Mouse (Mus musculus) spleen, adult 12 weeks (tissue): ENCODE measurements around the gene Socs4.
A peak's percentile ranks its signal among the peaks of the same experiment; 100 is the strongest.
"Not testable (repeated sequence)": the region's sequence is repeated elsewhere in the genome, so short reads cannot be mapped to it uniquely, and the experiment has no call there.

Source experiments
- DNase-seq: peaks from one replicate; pipeline ENCODE4 v3.0.0; 2022; ENCODE audit warnings: low spot score

Gene Socs4

DNA sequence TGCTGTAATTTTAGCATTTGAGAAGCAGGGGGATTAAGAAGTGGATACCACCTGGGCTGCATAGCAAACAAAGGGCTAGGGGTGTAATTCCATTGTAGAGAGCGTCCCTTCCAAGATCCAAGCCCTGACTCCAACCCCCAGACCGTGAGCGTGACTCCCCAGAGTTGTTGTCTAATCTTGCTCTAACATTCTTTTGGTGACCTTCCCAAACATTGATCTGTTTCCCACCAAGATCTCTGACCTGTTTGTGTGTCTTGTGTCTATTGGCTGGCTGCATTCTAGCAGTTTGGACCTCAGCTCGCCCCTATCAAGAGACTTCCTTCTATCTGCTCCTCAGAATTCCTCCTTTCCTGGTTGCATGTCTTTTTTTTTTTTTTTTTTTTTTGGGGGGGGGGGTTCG lies 10.3 kb downstream of the Socs4 start:
- DNase-seq, result no peak

DNA sequence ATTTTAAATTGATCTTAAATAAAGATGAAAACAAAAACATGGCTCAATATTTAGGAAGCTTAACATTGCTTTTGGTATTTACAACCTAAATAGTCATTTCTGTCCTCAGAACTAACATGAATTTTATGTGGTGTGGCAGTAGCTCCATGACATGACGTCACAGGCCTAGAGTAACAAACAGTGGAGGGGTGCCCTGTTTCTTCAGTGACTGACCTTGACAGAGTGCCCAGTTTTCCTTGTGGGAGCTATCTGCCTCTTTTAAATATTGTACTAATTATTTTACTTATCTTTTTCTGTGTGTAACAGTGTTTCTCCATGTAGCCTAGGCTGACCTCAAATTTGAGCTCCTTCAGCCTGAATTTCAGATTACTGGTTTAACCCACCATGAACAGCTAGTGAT lies 15.0 kb downstream of the Socs4 start:
- no peak for DNase-seq

DNA sequence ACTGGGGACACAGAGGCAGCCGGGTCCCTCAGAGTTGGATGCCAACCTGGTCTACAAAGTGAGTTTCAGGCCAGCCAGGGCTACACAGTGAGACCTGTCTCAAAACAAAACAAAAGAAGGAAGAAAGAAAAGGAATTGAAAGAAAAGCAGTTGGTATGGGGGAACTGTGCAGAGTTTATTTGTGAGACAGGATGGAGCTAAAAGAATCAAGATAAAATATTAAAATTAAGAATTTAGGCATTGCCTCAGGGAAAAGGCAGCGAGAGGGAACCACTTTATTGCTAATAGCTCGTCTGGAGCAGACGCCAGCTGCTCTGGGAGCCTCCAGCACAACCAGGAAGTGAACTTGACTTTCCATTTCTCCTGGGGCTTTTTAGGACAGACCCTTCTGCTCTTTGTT lies 17.4 kb downstream of the Socs4 start:
- no peak for DNase-seq

DNA sequence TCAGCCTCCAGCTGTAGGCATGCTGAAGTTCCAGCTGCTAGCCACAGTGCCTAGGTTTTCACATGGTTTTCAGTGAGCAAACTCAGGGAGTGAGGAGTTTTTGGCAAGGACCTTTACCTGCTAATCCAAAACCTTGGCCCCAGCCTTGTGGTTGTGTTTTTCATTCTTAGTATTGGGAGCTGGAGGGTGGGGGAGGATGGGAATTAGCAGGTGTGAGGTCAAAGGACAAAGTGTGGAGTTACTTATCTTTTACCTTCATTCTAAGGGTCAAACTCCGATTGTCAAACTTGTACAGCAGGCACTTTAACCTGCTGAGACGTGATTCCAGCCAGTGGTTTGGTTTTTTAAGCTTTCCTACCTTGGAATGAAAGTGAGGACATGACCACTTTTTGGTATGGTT lies 19.5 kb downstream of the Socs4 start:
- no peak for DNase-seq

DNA sequence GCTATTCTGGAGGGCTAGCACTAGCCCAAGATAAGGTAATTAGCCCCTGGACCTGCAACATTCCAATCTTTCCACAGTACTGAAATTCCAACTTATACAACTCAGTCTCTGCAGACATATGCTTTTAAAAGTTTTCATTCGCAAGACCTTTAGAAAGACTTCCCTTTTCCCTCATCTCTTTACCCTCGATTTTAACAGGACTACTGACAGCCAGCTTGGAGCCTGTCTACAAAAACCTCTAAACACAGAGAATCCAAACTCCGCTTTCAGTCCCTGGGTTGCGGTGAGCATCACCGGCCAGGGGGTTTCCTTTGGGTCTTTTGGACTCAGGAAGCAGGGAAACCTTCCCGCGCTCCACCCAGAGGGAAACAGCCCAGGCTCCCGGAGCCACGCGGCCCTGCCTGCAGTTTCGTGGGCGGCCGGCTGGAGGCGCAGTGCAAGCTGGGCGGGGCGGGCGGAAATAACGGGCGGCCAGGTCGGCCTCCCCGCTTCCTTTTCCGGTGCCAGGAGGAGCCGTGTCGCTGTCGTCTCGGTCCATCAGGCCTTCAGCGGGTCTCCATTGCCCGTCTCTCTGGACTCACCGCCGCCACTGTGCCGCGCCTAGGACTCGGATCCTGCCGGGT lies 21.2 kb downstream of the Socs4 start, which contains the start of gene Mapk1ip1l:
Gene Mapk1ip1l, plus strand, starts transcription at position 482 of the 623 bp plus-strand sequence.
- peak; percentile 89 for DNase-seq

DNA sequence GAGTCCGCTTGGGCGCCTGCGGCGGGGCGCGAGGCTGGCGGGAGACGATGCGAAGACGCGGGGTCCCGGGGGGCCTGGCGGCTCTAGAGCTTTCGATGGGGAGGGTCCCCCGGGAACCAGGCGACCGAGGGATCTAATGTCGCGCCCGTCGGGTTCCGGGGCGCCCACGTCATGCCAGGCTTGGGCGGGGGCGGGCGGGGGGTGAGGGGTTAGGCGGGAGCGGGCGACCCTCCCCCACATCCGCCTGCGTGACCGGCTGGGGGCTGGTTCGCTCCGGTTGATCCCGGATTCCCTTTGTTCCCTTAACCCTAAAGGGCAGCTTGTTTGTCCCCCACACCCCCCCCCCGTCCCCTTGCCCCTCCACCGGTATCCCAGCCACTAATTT lies 21.7 kb downstream of the Socs4 start:
- DNase-seq, result no peak

DNA sequence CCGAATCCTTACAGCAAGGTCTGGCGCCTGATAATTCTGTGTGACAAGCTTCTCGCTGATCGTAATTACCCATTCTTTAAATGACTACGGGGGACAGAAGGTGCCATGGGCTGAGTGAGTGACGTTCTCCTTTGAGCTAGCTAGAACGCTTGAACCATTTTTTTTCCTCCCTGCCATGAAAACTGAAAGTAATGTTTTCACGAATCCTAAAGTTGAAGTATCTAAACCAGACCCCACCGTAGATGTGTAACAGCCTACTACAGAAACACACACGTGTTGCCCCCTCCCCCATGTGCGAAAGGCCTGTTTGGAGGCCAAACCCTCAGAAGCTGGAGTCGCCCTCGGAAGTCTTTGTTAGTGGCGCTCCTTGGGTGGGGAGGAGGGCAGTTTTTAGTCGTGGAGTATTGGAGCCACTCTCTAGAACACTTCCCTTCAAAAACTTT lies 22.1 kb downstream of the Socs4 start:
- DNase-seq, result peak; percentile 17

DNA sequence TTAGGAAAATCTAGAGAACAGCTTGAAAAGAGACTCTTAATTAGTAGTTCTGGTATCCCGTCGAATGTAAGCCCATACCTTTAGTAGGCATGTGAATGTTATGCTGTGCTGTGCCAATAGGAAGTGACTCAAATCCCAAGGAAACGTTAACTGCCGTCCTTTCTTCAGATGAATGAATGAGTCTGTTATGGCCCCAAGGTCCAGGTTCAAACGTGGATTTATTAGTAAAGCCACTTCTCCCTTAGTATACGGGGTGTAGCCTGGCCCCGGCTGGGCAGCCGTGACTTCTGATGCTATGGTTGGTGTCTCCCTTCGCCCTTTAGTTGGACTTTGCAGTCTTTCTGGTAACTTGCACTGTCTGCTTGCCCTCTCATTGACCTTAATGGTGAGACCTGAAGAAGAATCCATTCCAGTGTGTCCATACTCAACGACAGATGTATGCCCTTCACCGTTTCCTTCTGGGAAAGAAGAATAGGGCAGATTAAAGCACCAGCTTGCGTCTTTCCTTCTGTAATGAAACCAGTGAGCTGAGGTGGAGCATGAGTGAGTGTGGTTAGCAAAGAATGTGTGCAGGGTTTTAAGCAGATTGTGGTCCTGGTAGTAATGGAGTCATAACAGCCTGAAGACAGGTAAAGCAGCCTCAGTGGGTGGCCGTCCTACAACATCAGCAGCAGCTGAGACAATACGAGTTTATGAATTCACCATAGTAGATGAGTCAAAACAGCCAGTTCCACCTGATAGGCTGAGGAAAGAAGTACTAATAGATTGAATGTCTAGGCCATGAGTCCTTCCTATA lies 26.4 kb downstream of the Socs4 start:
- no peak for DNase-seq

DNA sequence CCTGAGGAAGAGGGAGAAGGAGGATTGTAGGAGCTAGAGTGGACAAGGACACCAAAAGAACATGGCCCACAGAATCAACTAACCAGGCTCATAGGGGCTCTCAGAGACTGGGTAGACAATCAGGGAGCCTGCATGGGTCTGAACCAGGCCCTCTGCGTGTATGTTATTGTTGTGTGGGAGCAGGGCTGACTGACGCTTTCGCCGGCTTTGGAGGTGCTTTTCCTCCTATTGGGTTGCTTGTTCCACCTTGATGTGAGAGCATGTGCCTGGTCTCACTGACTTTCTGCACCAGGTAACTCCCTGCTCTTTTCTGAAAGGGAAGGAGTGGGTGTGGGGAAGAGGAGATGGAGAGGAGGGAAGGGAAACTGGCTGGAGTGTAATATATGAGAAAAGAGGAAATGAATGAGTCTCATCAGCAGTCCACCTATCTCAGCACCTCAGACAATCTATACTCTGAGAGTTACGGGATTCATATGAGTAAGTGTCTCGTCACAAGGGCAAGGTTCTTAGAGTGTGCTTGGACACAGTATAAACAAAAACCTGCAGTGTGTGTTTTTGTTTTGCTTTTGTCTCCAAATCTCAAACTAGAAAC lies 28.2 kb downstream of the Socs4 start:
- no peak for DNase-seq

DNA sequence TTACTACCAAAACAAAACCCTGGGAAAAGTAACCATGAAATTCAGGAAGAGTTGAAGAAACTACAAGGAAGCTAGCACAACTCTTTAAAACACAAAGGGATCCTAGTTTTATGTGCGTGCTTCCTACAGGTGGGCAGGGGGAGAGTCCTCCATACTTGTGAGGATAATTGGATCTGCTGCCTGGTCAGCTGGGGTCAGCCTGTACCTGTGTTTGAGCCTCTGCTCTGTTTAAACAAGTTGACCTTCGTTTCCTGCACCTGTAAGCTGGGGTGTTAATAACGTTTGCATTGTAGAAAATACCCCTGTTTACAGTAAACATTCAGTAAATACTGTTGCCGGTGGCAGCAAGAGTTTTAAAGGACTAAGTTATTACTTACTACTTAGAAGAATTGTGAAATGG lies 29.2 kb downstream of the Socs4 start:
- no peak for DNase-seq

DNA sequence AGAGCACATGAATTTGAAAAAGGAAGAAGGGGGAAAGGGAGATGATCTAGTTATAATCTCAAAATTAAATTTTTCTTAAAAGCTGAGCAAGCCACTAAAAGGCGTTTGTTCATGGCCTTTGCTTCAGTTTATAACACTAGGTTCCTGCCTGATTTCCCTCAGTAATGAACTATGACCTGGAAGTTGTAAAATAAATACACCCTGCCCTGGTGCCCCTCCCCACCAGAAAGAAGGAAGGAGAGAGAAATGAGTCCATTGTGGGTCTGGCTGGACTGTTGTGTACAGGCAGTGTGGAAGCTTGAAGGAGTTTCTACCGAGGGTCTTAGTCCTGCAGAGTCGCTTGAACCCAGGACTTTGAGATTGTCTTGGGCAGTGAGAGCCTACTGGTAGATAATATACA lies 30.9 kb downstream of the Socs4 start:
- DNase-seq, result no peak

DNA sequence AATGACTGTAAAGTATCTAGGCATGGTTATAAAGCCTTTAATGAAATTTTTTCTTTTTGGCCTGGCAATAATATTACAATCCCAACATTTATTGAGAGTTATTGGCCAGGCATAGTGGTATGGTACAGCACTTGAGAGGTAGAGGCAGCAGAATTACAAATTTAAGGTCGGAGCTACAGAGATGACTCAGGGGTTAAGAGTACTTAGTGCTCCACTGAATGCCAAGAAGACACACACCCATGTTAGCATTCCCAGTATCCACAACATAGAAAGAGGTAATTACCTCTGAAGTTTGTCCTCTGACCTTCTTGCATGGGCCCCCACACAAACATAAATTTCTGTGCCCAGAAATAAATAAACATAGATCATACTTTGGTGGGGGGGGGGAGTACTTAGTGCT lies 32.3 kb downstream of the Socs4 start:
- no peak for DNase-seq

DNA sequence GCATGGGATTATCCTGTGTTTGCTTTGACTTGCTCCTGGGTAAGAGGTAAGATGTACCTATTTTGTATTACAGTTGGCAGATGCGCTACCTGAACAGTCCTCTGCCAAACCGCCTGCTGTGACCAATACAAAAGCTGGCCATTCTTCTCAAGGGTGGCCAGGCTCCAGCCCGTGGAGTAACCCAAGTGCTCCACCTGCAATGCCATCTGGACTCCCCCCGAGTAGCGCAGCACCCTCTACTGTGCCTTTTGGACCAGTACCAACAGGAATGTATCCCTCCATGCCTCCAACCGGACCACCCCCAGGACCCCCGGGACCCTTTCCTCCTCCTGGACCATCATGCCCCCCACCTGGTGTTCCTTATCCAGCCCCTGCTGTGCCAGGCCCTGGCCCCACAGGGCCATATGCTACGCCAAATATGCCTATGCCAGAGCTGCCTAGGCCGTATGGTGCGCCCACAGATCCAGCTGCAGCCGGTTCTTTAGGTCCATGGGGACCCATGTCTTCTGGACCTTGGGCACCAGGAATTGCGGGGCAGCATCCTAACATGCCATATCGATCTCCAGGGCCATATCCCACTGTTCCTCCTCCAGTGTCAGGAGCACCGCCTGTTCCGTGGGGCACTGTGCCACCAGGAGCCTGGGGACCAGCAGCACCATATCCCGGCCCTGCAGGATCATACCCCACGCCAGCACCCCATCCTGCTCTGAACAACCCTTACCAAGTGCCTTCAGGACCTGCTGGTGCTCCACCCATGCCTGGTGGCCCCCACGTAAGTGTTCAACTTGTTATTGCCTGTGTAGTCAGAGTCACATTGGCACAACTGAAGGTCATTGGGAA lies 33.8 kb downstream of the Socs4 start:
- DNase-seq, result no peak

DNA sequence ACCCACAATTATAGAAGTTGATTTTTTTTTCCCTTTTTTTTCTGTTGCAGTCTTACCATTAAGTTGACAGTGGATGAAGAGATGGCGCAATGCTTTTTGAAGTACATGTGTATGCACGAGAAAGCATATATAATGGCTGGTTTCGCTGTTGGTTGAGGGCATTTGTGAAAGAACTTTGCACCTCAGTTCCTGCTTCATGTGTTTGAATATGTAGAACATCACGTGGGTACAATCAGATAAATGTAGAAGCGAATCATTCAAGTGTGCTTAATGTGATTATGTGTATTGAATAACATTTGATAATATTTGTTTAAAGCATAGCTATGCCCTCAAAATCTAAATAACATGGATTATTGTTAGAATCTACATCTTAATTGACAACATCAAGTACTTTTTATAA lies 42.6 kb downstream of the Socs4 start:
- no peak for DNase-seq

DNA sequence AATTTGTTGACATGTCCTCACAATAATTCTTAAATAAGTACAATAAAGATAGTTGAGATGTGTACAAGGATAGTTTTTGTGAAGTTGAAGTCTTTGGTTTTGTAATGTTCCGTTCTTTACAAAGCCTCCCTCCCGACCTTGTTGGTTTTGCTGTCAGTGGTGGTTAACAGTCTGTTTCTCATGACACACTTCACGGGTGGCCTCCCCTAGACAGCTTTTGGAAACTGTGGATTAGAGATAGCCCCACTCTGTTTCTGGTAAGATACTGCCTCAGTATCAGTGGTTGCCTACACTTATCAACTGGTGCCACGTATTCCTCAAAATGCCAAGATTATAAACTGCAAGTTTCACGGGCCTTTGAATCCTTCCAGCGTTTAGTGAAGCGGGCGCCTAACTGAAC lies 44.9 kb downstream of the Socs4 start:
- not testable (repeated sequence) for DNase-seq

DNA sequence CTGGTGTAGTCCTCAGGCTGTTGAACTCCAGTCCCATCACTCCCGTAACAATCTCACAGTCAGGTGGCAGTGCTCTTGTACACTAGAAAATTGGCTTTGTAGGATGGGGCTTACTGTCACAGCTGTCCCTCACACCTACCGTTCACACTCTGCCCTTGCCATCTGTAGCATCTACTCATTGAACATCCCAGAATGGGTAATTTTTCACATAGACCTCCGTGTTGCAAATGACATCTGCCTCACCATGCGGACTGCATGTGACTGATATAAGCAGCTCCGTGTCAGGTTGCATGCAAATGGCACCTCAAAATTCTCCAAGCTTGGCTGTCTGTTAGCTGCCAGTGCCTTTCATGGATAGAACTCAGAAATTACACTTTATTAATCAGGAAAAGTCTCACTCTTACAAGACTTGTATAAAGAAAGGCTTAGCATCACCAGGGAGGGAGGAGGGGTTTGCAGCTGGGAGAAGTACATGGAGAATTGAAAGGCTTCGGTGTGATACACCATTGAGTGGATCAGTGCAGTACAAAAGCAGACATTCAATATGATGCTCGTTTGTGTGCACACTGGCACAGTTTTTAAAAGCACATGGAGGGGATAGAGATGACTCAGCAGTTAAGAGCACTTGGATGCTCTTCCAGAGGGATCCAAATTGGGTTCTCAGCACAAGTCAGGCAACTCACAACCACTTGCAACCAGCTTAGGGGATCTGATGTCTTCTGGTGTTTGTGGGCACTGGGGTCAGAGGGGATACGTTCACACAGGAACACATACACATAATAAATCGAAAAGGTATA lies 49.4 kb downstream of the Socs4 start:
- DNase-seq, result no peak

DNA sequence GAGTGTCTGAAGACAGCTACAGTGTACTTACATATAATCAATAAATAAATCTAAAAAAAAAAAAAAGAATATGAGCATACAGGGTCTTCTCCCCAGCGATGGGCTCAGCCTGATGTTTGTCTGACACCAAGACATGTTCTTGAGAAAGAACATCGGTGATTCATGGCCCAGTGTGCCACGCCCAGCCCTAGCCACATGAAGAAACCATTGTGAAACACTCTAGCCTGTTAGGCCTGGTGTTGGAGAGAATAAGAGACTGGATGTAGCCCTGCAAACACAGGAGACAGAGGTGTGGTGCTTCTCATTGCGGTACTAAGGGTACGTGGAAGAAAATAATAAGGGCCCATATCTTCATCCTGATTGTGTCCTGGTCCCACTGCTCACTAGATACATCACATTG lies 50.6 kb downstream of the Socs4 start:
- DNase-seq, result no peak

DNA sequence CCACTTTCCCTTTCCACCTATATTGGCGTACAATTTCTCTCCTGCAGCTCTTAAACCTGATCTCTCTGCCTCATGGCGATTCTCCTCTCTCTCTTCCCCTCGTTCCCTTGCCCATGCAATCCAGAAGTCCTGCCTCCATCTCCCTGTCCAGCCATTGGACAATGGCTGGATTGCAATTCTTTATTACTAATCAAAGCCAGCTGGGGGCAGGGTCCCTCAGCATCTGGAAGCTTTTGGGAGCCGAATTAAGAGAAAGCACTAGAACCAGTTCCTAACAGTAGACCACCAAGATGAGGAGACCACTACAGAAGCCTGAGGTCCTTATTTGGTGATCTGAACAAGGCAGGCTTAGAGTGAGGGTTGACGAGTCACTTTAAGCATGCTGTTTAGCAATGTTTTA lies 55.2 kb downstream of the Socs4 start:
- no peak for DNase-seq

DNA sequence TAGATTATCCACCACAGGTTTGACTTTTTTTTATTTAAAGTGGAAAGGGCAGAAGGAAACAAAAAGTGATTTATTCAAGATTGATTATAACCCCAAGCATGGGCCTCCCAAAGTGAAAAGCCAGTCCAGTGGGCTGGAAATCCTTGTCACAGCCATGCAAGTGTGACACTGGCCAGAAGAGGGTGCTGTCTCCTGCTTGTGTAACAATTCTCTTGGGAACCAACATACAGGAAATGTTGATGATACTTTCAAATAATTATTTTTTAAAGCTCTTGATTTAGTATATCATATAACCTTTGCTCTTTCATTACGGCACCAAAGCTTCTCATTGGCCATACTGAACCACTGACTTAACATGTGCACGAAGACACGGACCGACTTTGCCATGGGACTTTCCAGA lies 58.1 kb downstream of the Socs4 start:
- peak; percentile 44 for DNase-seq

DNA sequence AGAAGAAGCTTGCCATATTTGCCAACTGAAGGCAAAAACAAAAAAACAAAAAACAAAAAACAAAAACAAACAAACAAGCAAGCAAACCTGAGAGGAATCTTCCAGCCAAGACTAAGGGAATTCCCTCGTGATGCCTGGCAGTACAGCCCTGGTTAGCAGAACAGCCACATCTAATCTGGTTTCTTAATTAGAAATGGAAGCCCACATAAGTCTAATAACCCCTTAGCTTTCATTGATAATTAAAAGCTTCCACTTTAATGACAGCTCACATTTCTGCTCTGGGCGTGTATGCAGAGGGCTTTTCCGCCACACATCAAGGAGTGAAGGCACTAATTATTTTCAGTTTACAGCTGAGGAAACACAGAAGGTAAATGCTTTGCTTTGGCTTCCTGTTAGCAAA lies 58.6 kb downstream of the Socs4 start:
- no peak for DNase-seq

DNA sequence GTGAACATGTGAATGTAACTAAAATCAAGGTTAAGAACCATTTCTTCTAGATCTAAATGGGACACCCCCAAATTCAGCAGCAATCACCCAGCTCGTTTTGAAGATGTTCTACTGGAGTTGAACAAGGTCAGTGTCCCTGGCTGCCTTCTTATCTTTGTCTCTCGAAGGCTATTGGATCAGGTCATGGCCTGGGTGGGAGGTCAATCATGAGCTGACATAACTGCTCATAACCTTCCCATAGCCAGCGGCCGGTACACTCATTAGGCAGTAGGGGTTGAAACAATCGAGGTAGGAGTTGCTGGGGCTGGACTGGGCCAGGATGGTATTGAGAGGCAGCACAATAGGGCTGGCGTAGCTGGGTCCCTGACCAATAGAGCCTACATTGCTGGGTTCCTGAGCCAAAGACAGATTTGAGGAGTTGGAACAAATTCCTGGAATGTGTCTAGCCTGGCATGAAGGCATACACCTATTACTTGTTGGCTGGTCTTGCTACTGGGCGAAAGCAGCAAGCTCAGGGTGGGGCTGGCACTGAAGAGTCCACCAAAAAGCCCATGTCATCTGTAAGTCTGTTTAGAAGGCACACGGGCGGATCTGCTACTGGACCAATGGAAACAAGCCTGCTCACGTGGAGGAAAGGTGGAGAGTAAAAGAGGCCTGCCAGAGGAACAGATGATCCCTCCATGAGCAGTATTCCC lies 63.6 kb downstream of the Socs4 start:
- no peak for DNase-seq
